Mouse (Mus musculus): ENCODE measurements at regions not wholly inside any gene's neighbourhood (a gene's known extent, or its start where the extent isn't known, plus 50 kb on each side); places are given as distances from the start of the nearest gene placed in this dataset.

DNA sequence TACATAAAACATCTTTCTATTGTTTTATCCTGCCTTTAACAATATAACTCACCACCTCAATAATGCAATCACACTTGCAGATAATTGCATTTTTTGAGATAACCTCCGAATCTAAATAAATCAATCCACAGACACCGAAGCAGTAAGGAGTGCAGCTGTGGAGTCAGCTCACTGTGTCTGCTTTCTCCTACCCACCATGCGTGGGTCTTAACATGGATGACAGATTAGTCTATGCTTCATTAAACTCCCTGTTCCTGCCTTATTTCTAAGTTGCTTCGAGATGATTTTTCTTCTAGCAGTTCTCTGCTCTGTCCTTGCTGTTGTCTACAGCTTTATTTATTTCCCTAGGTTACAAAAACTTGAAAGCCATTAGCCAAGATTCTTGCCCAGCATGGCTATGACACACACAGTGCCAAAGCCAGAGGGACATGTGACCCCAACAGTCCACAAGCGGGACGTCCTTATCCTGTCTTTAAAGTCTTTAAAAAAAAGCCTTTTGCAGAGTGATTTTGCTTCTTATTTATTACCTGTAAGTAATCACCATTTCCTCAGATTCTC lies 337.9 kb downstream of the Pax1 start:
- CTCF ChIA-PET, result no interaction called here

DNA sequence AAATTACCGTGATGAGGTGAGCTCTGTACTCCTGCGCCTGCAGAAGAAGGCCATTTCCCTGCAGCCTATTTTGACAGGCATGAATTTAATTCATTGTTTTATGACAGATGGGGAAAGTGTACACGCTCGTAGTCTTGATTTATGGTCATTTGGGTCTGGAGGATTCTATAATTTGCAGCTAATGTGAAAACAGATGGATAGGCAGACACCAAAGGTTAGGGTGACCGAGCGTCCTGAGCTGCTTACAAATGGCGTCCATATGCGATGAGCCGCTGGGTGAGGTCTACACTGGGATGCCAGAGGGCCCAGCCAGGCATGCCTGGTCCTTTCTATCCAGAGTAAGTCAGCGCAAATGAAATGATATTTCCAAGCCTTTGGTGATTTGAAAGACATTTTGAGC lies 330.2 kb downstream of the Pax1 start:
- CTCF ChIA-PET, result no interaction called here

DNA sequence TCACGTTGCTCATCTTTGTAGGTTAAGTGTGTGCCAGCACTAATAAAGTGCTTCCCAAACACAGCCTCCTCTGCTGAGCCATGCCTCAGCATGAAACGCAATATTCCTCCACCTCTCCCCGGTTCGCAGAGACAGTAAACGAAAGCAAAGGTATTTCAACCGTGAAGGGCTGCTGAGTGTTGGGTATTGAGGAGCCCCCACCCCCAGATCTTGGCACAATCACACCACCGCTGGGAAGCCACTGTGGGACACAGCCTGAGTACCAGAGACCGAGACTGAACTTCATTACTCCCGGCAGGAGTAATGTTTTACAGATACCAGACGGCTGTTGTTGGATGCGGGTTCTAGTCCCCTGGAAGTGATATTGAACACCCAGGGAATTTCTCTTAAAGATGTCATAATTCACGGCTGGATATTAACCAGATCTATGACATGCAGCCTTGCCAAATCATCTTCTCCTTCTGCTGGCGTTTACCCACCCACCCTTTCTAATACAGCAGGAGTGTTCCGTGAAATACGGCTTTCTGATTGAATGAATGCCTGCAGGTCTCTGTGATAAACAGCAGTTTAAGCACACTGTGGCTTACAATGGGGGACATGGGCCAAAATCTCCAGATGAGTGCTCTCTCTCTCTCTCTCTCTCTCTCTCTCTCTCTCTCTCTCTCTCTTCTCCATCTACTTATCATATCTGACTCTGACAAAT lies 328.9 kb downstream of the Pax1 start:
- CTCF ChIA-PET, result no interaction called here

DNA sequence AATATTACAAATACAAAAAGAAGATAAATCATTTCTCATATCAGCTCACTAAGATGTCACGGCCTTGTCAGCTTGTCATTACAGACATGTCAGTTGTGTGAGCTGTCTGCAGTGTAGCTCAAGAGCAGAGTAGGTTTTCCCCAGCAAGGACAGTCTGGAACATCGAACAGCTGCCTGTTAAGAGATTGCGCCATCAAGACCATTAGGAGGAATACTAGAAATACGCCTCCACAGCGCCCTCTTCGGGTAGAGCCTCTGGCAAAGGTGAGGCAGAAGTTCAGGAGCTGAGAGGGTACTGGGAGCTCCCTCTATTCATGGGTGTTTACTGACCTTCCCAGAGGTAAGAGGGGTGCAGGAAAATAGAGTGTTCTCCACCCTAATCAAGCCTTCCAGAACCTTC lies 327.0 kb downstream of the Pax1 start:
- CTCF ChIA-PET, result no interaction called here

DNA sequence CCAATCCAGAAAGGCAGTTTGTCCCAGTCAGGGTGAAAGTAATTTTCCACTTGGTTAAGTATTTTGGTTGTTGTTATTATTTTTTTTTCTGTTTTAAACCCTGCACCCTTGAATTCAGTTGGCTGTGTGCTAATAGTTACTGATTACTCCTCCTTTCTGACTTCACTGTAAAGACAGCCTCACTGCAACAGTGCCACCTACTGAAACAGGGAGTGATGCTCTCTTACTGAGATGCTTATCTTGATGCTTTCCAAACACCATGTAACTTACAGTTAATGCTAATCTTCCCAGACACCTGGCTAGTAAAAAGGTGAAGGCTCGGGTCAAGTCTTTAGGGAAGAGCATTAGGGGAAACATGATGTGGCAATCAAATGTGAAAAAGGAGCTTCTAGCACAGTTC lies 294.9 kb downstream of the Pax1 start:
- CTCF ChIA-PET, result no interaction called here

DNA sequence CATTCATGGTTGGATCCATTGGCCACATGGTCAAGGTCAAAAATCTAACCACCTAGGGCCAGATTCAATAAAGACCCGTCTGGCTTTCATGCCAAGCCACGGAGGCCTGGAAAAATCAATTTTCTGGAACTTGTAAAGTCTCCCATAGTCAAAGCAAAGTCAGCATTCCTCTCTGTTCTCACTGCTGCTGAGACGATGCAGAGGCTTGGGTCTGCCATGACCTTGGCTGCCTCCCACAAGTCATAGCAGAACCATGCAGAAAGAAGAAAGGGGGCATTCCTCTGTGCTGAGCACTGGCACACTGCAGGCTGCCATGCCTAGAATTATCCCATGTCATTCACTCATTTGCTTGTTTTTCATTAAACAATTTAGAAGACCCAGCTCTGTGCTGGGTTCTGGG lies 288.5 kb downstream of the Pax1 start:
- CTCF ChIA-PET, result no interaction called here

DNA sequence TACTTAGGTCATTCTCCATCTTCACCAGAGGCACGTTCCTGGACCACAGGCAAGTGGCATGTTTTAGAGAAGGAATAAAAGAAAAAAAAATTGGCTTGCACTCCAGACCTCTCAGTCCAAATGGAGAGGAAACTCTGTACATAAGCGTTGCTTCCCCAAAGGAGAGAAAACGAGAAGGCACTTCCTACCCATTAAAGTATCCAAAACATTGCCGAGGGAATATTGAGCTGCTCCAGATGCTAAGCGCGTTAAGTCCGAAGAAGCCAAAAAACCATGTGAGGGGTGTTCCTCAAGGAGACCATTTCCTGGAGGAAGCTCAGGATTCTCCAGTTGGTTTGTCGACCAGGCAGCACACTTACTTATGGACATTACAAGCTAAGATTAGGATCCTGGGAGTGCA lies 286.2 kb downstream of the Pax1 start:
- CTCF ChIA-PET, result no interaction called here

DNA sequence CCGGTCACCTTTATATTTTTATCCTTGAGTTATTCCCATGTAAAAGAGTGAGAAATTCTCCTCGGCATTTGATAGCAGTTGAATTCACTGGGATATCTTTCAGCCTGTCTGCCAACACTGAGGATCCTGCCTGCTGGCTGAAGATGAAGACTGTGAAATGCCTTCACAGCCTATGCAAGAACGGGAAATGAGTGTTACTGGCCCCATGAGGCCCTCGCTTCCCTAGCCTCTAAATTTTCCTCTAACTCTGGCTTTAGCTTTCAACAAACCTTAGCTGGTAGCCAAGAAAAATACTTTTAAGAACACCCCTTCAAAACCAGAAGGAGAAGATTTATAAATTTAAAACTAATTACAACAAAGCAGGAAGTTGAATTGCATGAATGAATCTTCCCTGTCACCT lies 285.8 kb downstream of the Pax1 start:
- CTCF ChIA-PET, result no interaction called here

DNA sequence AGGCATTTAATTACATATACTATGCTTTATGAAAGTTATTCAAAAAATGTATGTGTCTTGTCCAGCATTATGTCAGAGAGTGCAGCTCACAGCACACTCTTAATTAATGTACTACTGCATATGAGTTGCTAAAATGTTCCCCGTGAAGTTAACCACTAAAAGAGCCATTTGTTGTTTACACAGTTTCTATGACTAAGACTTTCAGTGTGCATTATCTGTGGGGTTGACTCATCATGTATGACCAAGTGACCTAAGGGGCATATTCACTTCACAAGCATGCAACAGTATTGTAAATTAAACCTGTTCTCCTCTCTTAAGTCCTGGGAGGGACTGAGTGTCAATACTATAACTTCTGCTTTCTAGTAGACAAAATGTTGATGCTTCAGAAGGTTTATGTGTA lies 276.2 kb downstream of the Pax1 start:
- CTCF ChIA-PET, result no interaction called here

DNA sequence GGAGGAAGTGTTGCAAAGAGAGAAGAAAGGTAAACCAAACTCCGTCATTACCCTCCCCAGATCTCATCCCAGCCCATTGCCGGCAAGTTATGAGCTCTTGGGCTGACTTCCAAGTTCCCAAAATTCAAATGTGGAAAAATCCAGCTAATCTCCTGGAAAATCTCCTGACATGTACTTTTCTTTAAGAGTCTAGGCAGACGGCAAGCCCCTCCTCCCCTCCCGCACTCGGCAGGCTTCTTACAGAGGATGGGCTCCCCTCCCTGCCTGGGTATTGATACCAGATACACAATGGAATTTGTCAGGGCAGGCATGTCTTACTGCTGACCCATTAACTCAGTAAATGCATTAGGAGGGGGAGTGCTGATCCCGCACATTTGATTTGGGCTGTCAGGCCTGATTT lies 271.0 kb downstream of the Pax1 start:
- CTCF ChIA-PET, result no interaction called here

DNA sequence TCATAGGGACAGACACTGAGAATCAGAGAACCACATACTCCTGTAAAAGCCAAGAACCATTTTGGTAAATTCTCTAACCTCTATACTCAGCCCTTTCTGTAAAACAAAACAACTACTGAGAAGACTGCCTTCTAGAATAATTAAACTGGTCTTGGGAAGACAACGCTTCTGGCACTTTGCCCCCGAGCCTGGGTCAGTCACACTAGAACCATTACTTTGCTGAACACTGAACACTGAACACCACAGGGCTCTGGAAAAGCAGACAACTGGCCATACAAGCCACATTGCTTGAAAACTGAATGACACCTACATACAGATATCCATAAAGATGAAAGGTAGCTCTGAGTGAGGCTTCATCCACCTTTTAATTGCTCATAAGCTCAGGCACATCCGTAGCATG lies 268.0 kb downstream of the Pax1 start:
- CTCF ChIA-PET, result no interaction called here

DNA sequence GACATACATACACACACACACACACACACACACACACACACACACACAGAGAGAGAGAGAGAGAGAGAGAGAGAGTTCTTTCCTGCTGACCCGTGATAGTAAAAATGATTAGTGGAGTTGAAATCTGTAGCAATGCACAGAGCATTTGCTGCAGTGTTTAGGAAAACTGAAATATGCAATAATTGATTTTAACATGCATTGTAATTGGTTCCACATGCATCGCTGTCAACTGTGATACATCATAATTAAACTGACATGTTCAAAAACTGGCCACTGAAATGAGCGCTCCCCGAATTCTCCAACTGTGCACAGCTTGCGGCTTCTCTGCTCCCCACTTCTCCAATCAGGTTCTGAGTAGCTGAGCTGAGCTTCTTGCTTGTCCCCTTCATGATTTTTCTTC lies 265.4 kb downstream of the Pax1 start:
- CTCF ChIA-PET, result no interaction called here

DNA sequence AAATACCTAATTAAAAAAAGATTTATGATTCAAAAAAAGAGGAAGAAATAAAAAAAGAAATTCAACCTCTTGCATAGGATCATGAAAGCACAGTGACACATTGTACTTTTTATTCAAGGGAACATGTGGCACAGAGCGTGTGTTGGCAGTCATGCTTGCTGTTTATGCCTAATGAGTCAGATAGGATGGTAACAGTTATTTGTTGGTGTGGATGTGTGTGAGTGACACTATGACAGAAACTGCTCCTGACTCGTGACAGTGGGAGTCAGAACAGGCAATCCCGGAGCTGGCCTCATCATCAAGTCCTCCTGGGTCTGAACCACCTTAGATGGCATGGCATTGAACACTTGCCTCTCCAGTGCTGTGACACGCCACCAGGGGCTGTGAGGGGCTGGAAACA lies 261.4 kb downstream of the Pax1 start:
- CTCF ChIA-PET, result no interaction called here

DNA sequence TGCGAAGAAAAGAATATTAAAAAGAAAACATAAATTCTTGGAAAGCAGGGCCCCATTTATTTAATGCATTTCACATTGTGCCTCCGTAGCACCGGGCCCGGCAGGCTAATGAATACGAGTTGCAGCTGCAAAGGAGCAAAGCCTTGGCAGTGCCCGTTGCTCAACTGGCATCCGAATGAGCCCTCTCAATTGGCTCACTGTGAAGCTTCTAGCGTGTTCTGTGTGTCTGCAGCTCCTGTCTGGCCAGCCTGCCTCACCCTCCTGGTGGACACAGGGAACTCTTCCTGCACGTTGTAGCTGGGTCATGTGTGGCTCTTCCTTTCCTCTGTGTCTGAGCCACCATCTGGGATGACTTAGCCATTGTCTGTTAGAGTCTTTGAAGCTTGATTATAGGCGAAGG lies 256.1 kb downstream of the Pax1 start:
- CTCF ChIA-PET, result no interaction called here

DNA sequence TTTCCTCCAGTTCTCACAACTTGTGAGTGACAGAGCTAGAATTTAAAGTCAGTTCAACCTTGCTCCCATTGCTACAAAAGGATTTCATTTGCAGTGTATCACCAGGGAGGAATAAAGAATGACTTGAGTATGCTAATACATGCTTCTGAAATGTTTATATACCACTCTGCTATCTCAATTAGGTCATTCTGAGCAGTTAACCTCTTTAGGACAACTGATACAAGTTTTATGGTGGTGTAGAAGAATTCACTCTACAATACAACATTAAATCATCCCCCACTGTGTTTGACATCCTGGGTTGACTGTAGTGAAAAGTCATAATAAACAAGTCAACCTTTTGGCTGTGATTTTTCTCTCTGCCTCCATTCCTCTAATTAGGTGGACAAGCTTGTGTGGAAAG lies 248.6 kb downstream of the Pax1 start:
- CTCF ChIA-PET, result no interaction called here

DNA sequence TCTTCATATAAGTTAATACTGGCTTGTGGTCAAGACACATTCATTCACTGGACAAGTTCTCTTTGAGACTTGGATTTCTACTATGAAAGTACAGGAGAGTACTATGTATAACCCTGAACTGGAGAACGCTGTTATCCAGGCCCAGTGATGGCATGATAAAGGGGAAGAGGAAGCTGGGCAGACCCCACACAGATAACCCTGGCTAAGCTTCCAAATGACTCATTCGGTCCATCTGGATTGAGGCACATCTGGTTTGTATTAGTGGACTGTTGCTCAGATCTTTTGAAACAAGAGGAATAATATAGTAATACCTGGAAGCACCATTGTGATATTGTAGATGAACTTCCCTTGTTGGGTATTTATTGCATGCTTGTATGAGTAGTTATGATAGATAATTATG lies 239.9 kb downstream of the Pax1 start:
- CTCF ChIA-PET, result no interaction called here

DNA sequence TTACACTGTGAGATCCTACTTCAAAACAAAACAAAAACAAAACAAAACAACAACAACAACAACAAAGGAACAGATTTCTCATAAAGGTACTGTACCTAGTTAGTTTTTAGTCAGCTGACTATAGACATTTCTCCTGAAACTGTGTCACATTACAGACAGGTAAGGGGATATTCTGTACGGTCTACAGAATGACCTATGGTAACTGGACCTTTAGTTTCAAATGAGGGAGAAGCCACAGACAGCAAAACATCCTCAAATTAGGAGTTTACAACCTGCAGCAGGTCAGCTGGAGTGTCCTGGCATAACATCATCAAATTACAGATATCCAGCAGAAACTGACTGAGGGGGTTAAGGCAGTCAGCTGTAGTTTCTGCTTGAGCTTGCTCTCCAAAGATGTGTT lies 210.7 kb downstream of the Pax1 start:
- CTCF ChIA-PET, result no interaction called here

DNA sequence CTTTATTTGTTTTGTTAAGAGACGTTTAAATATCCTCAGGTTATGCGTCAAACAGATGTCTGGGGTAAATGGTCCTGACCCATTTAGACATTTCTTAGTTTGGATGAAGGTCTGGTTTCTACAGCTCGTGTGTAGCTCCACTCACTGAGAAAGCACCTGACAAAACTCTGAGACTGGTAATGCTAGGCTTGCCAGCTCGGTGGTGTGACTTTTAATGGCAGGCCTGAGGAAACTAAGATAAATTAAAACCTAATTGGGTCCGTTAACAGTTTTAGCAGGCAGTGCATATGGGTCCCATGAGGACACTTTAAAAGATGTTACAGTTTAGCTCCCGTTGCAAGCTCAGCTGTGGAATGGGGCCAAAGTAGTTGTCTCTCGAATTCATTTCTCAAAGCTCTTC lies 199.5 kb downstream of the Pax1 start:
- CTCF ChIA-PET, result no interaction called here

DNA sequence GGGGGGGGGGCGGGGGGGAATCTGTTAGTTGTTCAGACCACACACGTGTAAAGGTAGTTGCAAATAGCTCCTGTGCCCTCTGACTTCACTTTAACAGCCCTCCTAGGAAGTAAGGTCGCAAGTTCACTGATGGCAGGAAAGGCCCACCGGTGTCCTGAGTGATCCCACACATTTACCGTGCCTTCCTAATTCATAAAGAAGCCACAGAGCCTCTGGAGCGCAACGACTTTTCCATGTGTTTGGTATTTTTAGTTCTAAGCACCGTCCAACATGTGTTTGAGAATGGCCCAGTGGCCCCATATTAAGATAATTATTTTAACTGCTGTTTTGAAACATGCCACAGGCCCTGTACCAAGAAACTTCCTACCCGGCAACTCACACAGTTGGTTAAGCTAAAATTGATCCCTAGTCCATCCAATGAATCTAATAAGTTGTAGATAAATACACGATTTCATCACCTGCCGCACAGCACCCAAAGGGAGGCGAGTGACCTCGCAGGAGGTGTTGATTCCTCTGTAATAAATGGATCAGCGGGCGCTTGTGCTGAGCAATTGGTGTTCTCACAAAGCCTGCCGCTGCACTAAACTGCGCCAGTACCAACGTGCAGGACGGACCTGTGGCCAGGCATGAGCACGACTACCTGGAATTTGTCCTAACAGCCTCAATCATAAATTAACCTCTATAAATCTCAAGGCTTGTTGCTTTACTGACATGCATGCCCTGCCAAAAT lies 198.9 kb downstream of the Pax1 start:
- CTCF ChIA-PET, result no interaction called here

DNA sequence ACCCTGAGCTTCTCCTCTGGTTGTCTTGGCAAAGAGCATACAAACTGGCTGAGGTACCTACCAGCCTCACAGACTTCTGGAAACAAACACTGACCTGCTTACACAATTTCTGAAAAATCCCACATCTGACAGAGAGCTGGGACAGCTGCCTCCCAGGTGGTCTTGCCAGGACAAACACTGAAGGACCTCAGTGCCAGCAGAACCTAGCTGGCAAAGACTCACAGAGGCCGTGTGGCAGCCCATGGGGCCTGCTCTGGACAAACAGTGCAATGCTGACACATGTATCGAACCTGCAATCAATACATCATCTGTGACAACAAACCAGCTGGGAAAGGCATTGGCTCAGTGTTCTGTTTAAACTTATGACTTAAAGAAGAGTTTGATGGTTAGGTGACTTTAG lies 167.4 kb downstream of the Pax1 start:
- CTCF ChIA-PET, result no interaction called here

DNA sequence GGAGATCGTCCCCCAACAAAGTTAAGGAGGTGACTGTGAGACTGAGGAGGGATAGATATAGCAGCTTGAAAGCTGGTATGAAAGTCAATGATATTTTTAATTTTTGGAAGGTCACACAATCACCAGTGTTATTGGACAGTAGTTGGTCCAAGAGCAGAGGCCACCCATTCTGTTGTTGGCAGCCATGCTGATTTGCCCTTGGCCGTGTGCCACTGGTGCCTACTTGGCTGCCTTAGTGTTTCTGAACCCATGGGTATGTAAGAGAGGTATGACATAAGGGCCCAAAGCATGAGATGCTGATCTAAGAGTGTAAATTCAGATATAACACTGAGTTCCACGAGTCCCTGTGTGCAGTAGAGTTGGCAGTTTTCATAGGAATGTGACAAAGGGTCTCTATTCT lies 153.7 kb downstream of the Pax1 start:
- CTCF ChIA-PET, result no interaction called here

DNA sequence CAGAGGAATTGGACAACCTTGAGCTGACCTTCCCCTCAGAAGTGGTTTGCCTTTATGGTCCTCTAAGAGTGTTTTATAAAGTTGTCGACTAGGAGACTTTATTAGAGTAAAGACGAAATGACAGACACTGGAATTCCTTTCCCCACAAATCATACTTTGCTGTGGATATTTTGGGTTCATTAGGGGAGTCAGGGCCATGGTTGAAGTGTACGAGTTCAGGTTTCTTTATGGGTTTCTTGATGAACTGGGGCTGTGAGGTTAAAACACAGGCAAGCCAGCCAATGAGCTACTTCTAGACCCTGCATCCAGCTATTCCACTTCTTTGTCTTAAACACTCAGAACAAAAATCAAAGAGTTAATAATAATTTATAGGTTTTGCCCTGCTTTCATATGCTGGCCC lies 153.0 kb downstream of the Pax1 start:
- CTCF ChIA-PET, result no interaction called here

DNA sequence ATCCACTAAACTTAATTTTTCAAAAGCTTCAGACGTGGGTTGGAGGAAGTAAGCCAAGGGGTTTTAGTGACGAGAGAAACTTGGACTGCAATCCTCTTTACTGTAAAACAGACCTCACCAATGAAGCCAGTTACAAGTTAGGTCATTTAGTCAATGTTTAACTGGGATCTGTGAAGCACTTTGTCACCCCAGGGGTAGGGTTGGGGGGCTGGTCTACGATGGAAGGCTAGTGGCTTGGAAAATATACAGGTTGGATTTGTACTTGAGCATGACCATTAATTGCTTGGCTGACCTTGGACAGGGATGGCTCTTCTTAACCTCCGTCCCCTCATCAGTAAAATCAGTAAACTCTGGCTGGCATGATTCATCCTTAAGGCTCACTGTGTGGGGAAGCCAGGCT lies 142.2 kb downstream of the Pax1 start:
- CTCF ChIA-PET, result no interaction called here

DNA sequence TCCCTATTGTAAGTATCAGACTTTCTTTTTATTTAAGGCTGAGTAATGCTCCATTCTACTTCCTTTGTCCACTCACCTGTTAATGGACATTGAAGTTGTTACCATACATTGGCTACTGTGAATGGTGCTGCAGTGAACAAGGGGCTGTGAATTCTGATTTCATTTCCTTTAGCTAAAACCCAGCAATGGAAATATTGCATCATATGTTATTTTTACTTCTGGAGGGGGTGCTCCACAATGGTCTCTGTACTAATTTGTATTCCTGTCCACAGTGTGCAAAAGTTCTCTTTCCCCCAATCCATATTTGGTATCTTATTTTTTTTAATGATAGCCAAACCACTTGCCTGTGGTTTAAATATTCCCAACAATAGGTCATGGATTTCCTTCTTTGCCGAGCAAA lies 137.0 kb downstream of the Pax1 start:
- CTCF ChIA-PET, result interaction anchor here (0.8 kb wide), 1 partner anchor 11 kb away, joined by 4 read pairs; no protein-coding TSS in a partner anchor

All from spleen, embryonic (tissue).